Mouse (Mus musculus): ENCODE data around the gene Sqstm1. TPM values are rescaled to one million over a fixed set of nuclear protein-coding genes. Genes with fewer than 3 reads are reported as not detected.
A peak's percentile ranks its signal among the peaks of the same experiment; 100 is the strongest.

The Sqstm1 gene
- total RNA-seq, 2 experiments from 2014 or later = 492 to 540 TPM

GRCm38 (mm10) chr11:50212060-50212739 lies 1.6 kb upstream of the Sqstm1 start:
- no peak for DNase-seq (ENCODE audit: low spot score in 2 of 2)

- no peak for DNase-seq (ENCODE audit: low spot score in 2 of 2)
Observed at GRCm38 (mm10) chr11:50211322-50212059, 864 bp upstream of the Sqstm1 start.

- peak; percentile 73 to 84 for DNase-seq (ENCODE audit: low spot score in 2 of 2)
Observed at GRCm38 (mm10) chr11:50210101-50210504, 524 bp downstream of the Sqstm1 start.

- DNase-seq (ENCODE audit: low spot score in 2 of 2) = no peak
Observed at GRCm38 (mm10) chr11:50208039-50208438, 2.6 kb downstream of the Sqstm1 start.

- no peak for DNase-seq (ENCODE audit: low spot score in 2 of 2)
Observed at GRCm38 (mm10) chr11:50207344-50207743, 3.3 kb downstream of the Sqstm1 start.

GRCm38 (mm10) chr11:50206037-50206436 lies 4.6 kb downstream of the Sqstm1 start:
- no peak for DNase-seq (ENCODE audit: low spot score in 2 of 2)

GRCm38 (mm10) chr11:50205434-50205833 lies 5.2 kb downstream of the Sqstm1 start:
- no peak for DNase-seq (ENCODE audit: low spot score in 2 of 2)

GRCm38 (mm10) chr11:50203302-50203827 lies 7.3 kb downstream of the Sqstm1 start:
- no peak for DNase-seq (ENCODE audit: low spot score in 2 of 2)

GRCm38 (mm10) chr11:50201590-50201989 lies 9.0 kb downstream of the Sqstm1 start:
- no peak for DNase-seq (ENCODE audit: low spot score in 2 of 2)

GRCm38 (mm10) chr11:50200613-50201012 lies 10.0 kb downstream of the Sqstm1 start:
- DNase-seq (ENCODE audit: low spot score in 2 of 2) = no peak

- DNase-seq (ENCODE audit: low spot score in 2 of 2) = no peak
Observed at GRCm38 (mm10) chr11:50198916-50199315, 11.7 kb downstream of the Sqstm1 start.

GRCm38 (mm10) chr11:50198219-50198846 lies 12.3 kb downstream of the Sqstm1 start:
- no peak for DNase-seq (ENCODE audit: low spot score in 2 of 2)

GRCm38 (mm10) chr11:50197500-50197899 lies 13.1 kb downstream of the Sqstm1 start:
- DNase-seq (ENCODE audit: low spot score in 2 of 2) = no peak

GRCm38 (mm10) chr11:50194793-50195192 lies 15.8 kb downstream of the Sqstm1 start:
- no peak for DNase-seq (ENCODE audit: low spot score in 2 of 2)

- DNase-seq (ENCODE audit: low spot score in 2 of 2) = no peak
Observed at GRCm38 (mm10) chr11:50194070-50194469, 16.6 kb downstream of the Sqstm1 start.

- no peak for DNase-seq (ENCODE audit: low spot score in 2 of 2)
Observed at GRCm38 (mm10) chr11:50192278-50192677, 18.3 kb downstream of the Sqstm1 start.

- DNase-seq (ENCODE audit: low spot score in 2 of 2) = no peak
Observed at GRCm38 (mm10) chr11:50190362-50190761, 20.3 kb downstream of the Sqstm1 start.

GRCm38 (mm10) chr11:50188682-50189081 lies 21.9 kb downstream of the Sqstm1 start:
- DNase-seq (ENCODE audit: low spot score in 2 of 2) = no peak

- DNase-seq (ENCODE audit: low spot score in 2 of 2) = no peak
Observed at GRCm38 (mm10) chr11:50184788-50185187, 25.8 kb downstream of the Sqstm1 start.

GRCm38 (mm10) chr11:50182702-50183101 lies 27.9 kb downstream of the Sqstm1 start:
- no peak for DNase-seq (ENCODE audit: low spot score in 2 of 2)

GRCm38 (mm10) chr11:50180478-50181231 lies 30.0 kb downstream of the Sqstm1 start:
- DNase-seq (ENCODE audit: low spot score in 2 of 2) = no peak
